Mouse (Mus musculus) cerebellum, adult 9-11 months (tissue): Measurements from ENCODE around the gene Vmn2r43.
"Not testable (repeated sequence)": the region's sequence is repeated elsewhere in the genome, so short reads cannot be mapped to it uniquely, and the experiment has no call there.

Source experiments
- DNase-seq: peaks from one replicate; pipeline ENCODE4 v3.0.0; 2022

The Vmn2r43 gene

DNA sequence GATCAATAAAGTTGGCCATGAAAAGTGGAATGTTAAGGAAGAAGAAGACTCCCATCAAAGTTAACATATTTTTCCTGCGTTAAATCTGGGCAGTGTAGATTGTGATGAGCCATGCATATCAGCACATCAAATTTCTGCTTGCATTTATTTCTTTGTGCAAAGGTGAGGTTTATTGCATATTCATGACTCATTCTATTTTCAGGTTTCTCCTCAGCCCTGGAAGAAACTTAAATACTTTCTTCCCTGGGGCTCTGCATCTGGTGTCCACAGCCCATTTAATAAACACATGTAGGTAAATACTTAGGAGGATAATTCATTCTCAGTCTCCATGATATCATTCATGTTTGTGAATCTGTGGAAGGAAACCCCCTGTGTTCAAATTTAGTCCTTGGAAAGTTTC is at the start of gene Vmn2r43:
Vmn2r43 (minus strand) TSS at position 101 of the 400 bp plus-strand sequence.
- DNase-seq, result not testable (repeated sequence)

DNA sequence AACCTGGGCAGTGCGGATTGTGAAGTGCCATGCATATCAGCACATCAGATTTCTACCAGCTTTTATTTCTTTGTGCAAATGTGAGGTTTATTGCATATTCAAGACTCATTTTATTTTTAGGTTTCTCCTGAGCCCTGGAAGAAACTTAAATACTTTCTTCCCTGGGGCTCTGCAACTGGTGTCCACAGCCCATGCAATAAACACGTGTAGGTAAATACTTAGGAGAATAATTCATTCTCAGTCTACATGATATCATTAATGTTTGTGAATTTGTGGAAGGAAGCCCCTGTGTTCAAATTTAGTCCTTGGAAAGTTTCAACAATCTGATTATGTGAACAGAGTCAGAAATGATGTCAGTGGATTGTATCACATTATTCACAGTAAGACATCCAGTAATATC is 60.2 kb downstream of the Vmn2r43 start, which contains the start of gene Vmn2r42:
Vmn2r42 (minus strand) TSS at position 101 of the 400 bp plus-strand sequence.
- not testable (repeated sequence) for DNase-seq
